Mouse (Mus musculus): Measurements from ENCODE around the gene Vcam1.

Vcam1 gene

GRCm38 (mm10) chr3:116129259-116129738, at the start of gene Vcam1:
Gene Vcam1, minus strand, starts transcription at chr3:116129688.
- DNase-seq (ENCODE audit: low spot score), result peak; percentile 33

GRCm38 (mm10) chr3:116175106-116175505, 45.6 kb upstream of the Vcam1 start:
- no peak for DNase-seq (ENCODE audit: low spot score)

GRCm38 (mm10) chr3:116171461-116171860, 42.0 kb upstream of the Vcam1 start:
- DNase-seq (ENCODE audit: low spot score), result no peak

GRCm38 (mm10) chr3:116168056-116168455, 38.6 kb upstream of the Vcam1 start:
- no peak for DNase-seq (ENCODE audit: low spot score)

GRCm38 (mm10) chr3:116166296-116166695, 36.8 kb upstream of the Vcam1 start:
- no peak for DNase-seq (ENCODE audit: low spot score)

- no peak for DNase-seq (ENCODE audit: low spot score)
These were observed 35.5 kb upstream of the Vcam1 start for GRCm38 (mm10) chr3:116165030-116165429.

- no peak for DNase-seq (ENCODE audit: low spot score)
These were observed 34.0 kb upstream of the Vcam1 start for GRCm38 (mm10) chr3:116163517-116163916.

GRCm38 (mm10) chr3:116162097-116162666, 32.7 kb upstream of the Vcam1 start:
- no peak for DNase-seq (ENCODE audit: low spot score)

GRCm38 (mm10) chr3:116159376-116159775, 29.9 kb upstream of the Vcam1 start:
- no peak for DNase-seq (ENCODE audit: low spot score)

GRCm38 (mm10) chr3:116157447-116157990, 28.0 kb upstream of the Vcam1 start:
- DNase-seq (ENCODE audit: low spot score), result no peak

- DNase-seq (ENCODE audit: low spot score), result no peak
These were observed 20.7 kb upstream of the Vcam1 start for GRCm38 (mm10) chr3:116150056-116150632.

GRCm38 (mm10) chr3:116149096-116149495, 19.6 kb upstream of the Vcam1 start:
- DNase-seq (ENCODE audit: low spot score), result no peak

GRCm38 (mm10) chr3:116148676-116149075, 19.2 kb upstream of the Vcam1 start:
- no peak for DNase-seq (ENCODE audit: low spot score)

GRCm38 (mm10) chr3:116141226-116141625, 11.7 kb upstream of the Vcam1 start:
- DNase-seq (ENCODE audit: low spot score), result no peak

GRCm38 (mm10) chr3:116139000-116139399, 9.5 kb upstream of the Vcam1 start:
- DNase-seq (ENCODE audit: low spot score), result no peak

- DNase-seq (ENCODE audit: low spot score), result no peak
These were observed 8.6 kb upstream of the Vcam1 start for GRCm38 (mm10) chr3:116138081-116138480.

GRCm38 (mm10) chr3:116133363-116133762, 3.9 kb upstream of the Vcam1 start:
- no peak for DNase-seq (ENCODE audit: low spot score)

- no peak for DNase-seq (ENCODE audit: low spot score)
These were observed 1.2 kb upstream of the Vcam1 start for GRCm38 (mm10) chr3:116130711-116131110.

- no peak for DNase-seq (ENCODE audit: low spot score)
These were observed 530 bp upstream of the Vcam1 start for GRCm38 (mm10) chr3:116129841-116130595.

- DNase-seq (ENCODE audit: low spot score), result no peak
These were observed 930 bp downstream of the Vcam1 start for GRCm38 (mm10) chr3:116128311-116129204.

GRCm38 (mm10) chr3:116127836-116128235, 1.7 kb downstream of the Vcam1 start:
- DNase-seq (ENCODE audit: low spot score), result no peak

- DNase-seq (ENCODE audit: low spot score), result no peak
These were observed 2.2 kb downstream of the Vcam1 start for GRCm38 (mm10) chr3:116127281-116127680.
